Mouse (Mus musculus): ENCODE data around the gene Grin2b. TPM values are rescaled to one million over a fixed set of nuclear protein-coding genes. Genes with fewer than 3 reads are reported as not detected.

The Grin2b gene
- polyA plus RNA-seq, 1 experiment = not detected

GRCm38 (mm10) chr6:136178066-136178465 is 4.8 kb upstream of the Grin2b start:
- no peak for TF ChIP-seq MYOD1 (IDR thresholded peaks at IDR 0.05; ENCODE audit: control insufficient read depth, insufficient read length, low read depth)
- TF ChIP-seq MYOG (IDR thresholded peaks at IDR 0.05; ENCODE audit: control insufficient read depth, extremely low read depth, insufficient read length) = no peak
- TF ChIP-seq USF1 (IDR thresholded peaks at IDR 0.05; ENCODE audit: low read depth) = no peak
- TF ChIP-seq FOSL1 (IDR thresholded peaks at IDR 0.05; ENCODE audit: insufficient read depth, low read length, poor library complexity, severe bottlenecking) = no peak
- TF ChIP-seq CTCF (IDR thresholded peaks at IDR 0.05; ENCODE audit: control insufficient read depth, insufficient read depth, insufficient read length) = no peak
- TF ChIP-seq MAX (IDR thresholded peaks at IDR 0.05) = no peak
- no peak for TF ChIP-seq CEBPB (IDR thresholded peaks at IDR 0.05; ENCODE audit: low read depth)
- H3K79me3 ChIP-seq (ENCODE audit: low read depth) = no peaks in the 10 kb centered on the region
- H3ac ChIP-seq (ENCODE audit: control insufficient read depth, insufficient read length, low read depth) = no peak overlapping the region
- no peaks in the 10 kb centered on the region for H3K36me3 ChIP-seq (ENCODE audit: control insufficient read depth, insufficient read depth)
- H3K27me3 ChIP-seq (ENCODE audit: control insufficient read depth, insufficient read depth, insufficient read length) = no peaks in the 10 kb centered on the region
- no peaks in the 10 kb centered on the region for H3K79me2 ChIP-seq (ENCODE audit: control insufficient read depth, insufficient read depth)
- H3K4me3 ChIP-seq (ENCODE audit: insufficient read depth, poor library complexity, severe bottlenecking) = no peak overlapping the region

- no peaks in the 10 kb centered on the region for H3K79me3 ChIP-seq (ENCODE audit: low read depth)
- no peaks in the 10 kb centered on the region for H3K36me3 ChIP-seq (ENCODE audit: control insufficient read depth, insufficient read depth)
- H3K79me2 ChIP-seq (ENCODE audit: control insufficient read depth, insufficient read depth) = no peaks in the 10 kb centered on the region
- no peaks in the 10 kb centered on the region for H3K27me3 ChIP-seq (ENCODE audit: control insufficient read depth, insufficient read depth, insufficient read length)
- H3ac ChIP-seq (ENCODE audit: control insufficient read depth, insufficient read length, low read depth) = no peak overlapping the region
- TF ChIP-seq CTCF (IDR thresholded peaks at IDR 0.05; ENCODE audit: control insufficient read depth, insufficient read depth, insufficient read length) (no peak), FOSL1 (IDR thresholded peaks at IDR 0.05; ENCODE audit: insufficient read depth, low read length, poor library complexity, severe bottlenecking) (no peak), MYOD1 (IDR thresholded peaks at IDR 0.05; ENCODE audit: control insufficient read depth, insufficient read length, low read depth) (no peak)
- H3K4me3 ChIP-seq (ENCODE audit: insufficient read depth, poor library complexity, severe bottlenecking) = no peak overlapping the region
These were observed 515 bp downstream of the Grin2b start for GRCm38 (mm10) chr6:136172801-136173190.

DNA sequence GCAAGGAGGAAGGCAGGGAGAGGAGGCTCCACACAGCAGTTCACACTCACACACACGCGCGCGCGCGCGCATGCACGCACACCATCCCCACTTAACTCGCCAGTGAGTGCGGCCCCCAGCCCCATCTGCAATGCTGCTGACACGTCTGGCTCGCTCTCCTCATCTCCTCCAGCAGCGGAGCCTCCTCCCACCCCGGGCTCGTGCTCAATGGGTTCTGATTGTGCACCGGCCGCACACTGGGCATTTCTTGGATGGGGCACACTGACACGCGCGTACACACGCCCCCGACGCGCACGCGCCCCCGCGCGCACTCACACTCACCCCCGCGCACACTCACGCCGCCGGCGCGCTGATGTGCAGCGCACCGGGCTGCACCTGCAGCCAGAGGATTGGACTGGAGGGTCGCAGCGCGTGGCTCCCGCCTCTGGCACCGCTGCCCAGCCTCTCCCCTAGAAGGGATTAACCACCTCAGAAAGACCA is 1.1 kb downstream of the Grin2b start:
- Histone ChIP-seq H3K79me2 (ENCODE audit: control insufficient read depth, insufficient read depth) (no peaks in the 10 kb centered on the region), H3ac (ENCODE audit: control insufficient read depth, insufficient read length, low read depth) (no peak overlapping the region), H3K4me3 (ENCODE audit: insufficient read depth, poor library complexity, severe bottlenecking) (no peak overlapping the region), H3K79me3 (ENCODE audit: low read depth) (no peaks in the 10 kb centered on the region), H3K27me3 (ENCODE audit: control insufficient read depth, insufficient read depth, insufficient read length) (no peaks in the 10 kb centered on the region), H3K36me3 (ENCODE audit: control insufficient read depth, insufficient read depth) (no peaks in the 10 kb centered on the region)
- TF ChIP-seq CEBPB (IDR thresholded peaks at IDR 0.05; ENCODE audit: low read depth) = no peak
- no peak for TF ChIP-seq USF1 (IDR thresholded peaks at IDR 0.05; ENCODE audit: low read depth)

DNA sequence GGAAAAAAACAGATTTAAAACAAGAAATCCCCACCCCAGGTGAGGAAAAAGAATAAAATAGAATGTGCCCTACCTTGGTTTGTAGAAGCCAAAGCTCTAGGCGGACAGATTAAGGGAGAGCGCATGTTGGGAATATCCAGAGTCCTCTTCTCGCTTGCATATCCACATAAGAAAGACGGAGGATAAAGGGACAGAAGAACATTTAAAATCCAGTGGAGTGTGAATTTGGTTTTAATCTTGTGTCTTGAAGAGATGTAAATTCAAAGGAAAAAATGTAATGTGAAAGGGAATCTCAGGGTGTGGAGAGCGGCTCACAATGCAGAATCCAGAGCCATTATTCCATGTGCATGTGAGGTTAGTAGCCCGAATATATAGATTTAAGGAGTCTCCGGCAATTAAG is 2.0 kb downstream of the Grin2b start:
- no peak for TF ChIP-seq CTCF (IDR thresholded peaks at IDR 0.05; ENCODE audit: control insufficient read depth, insufficient read depth, insufficient read length)
- TF ChIP-seq USF1 (IDR thresholded peaks at IDR 0.05; ENCODE audit: low read depth) = no peak
- TF ChIP-seq FOSL1 (IDR thresholded peaks at IDR 0.05; ENCODE audit: insufficient read depth, low read length, poor library complexity, severe bottlenecking) = no peak
- TF ChIP-seq MYOG (IDR thresholded peaks at IDR 0.05; ENCODE audit: control insufficient read depth, extremely low read depth, insufficient read length) = no peak
- no peak for TF ChIP-seq CEBPB (IDR thresholded peaks at IDR 0.05; ENCODE audit: low read depth)
- no peak for TF ChIP-seq MYOD1 (IDR thresholded peaks at IDR 0.05; ENCODE audit: control insufficient read depth, insufficient read length, low read depth)
- TF ChIP-seq MAX (IDR thresholded peaks at IDR 0.05) = no peak
- Histone ChIP-seq H3ac (ENCODE audit: control insufficient read depth, insufficient read length, low read depth) (no peak overlapping the region), H3K79me3 (ENCODE audit: low read depth) (no peaks in the 10 kb centered on the region), H3K27me3 (ENCODE audit: control insufficient read depth, insufficient read depth, insufficient read length) (no peaks in the 10 kb centered on the region), H3K4me3 (ENCODE audit: insufficient read depth, poor library complexity, severe bottlenecking) (no peak overlapping the region), H3K36me3 (ENCODE audit: control insufficient read depth, insufficient read depth) (no peaks in the 10 kb centered on the region), H3K79me2 (ENCODE audit: control insufficient read depth, insufficient read depth) (no peaks in the 10 kb centered on the region)

DNA sequence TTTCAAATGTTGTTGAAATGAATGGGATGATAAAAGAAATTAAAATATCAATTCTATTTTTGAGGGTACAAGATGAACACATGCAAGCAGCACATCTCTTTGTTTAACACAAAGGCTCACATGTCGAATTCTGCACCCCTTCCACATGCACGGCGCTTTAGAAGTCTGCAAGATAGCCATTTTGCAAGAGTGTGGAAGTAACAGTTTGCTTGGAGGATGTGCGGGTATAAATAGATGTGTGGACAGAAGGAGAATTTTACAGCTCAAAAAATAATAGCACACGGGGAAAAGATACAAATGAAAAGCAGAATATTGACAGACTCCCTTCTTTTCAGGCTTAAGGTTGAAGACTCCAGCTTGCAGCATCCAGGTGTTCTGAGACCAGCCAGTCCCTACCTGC is 2.9 kb downstream of the Grin2b start:
- H3K79me3 ChIP-seq (ENCODE audit: low read depth) = no peaks in the 10 kb centered on the region
- H3ac ChIP-seq (ENCODE audit: control insufficient read depth, insufficient read length, low read depth) = no peak overlapping the region
- H3K27me3 ChIP-seq (ENCODE audit: control insufficient read depth, insufficient read depth, insufficient read length) = no peaks in the 10 kb centered on the region
- no peaks in the 10 kb centered on the region for H3K36me3 ChIP-seq (ENCODE audit: control insufficient read depth, insufficient read depth)
- no peak overlapping the region for H3K4me3 ChIP-seq (ENCODE audit: insufficient read depth, poor library complexity, severe bottlenecking)
- TF ChIP-seq MYOG (IDR thresholded peaks at IDR 0.05; ENCODE audit: control insufficient read depth, extremely low read depth, insufficient read length) (no peak), MAX (IDR thresholded peaks at IDR 0.05) (no peak), FOSL1 (IDR thresholded peaks at IDR 0.05; ENCODE audit: insufficient read depth, low read length, poor library complexity, severe bottlenecking) (no peak), USF1 (IDR thresholded peaks at IDR 0.05; ENCODE audit: low read depth) (no peak), CEBPB (IDR thresholded peaks at IDR 0.05; ENCODE audit: low read depth) (no peak), MYOD1 (IDR thresholded peaks at IDR 0.05; ENCODE audit: control insufficient read depth, insufficient read length, low read depth) (no peak), CTCF (IDR thresholded peaks at IDR 0.05; ENCODE audit: control insufficient read depth, insufficient read depth, insufficient read length) (no peak)
- H3K79me2 ChIP-seq (ENCODE audit: control insufficient read depth, insufficient read depth) = no peaks in the 10 kb centered on the region

DNA sequence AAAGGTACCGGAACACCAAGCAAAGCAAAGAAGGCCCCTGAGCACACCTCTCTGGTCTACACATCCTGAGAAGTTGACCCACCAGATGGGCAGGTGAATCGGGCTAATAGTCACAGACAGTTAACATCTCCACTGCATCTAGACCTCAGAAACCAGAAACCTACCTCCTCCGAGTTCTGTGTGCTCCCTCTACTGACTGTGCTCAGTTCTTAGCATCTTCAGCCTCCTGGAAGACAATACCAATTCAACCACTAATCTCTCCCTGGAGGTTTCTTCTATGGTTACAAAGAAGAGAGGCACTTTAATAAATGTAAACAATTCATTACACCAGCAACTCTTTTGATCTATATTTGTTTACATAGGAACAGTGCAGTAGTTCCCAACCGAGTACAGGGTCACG is 6.0 kb downstream of the Grin2b start:
- no peaks in the 10 kb centered on the region for H3K79me3 ChIP-seq (ENCODE audit: low read depth)
- TF ChIP-seq CEBPB (IDR thresholded peaks at IDR 0.05; ENCODE audit: low read depth) = no peak
- TF ChIP-seq FOSL1 (IDR thresholded peaks at IDR 0.05; ENCODE audit: insufficient read depth, low read length, poor library complexity, severe bottlenecking) = no peak
- no peak for TF ChIP-seq USF1 (IDR thresholded peaks at IDR 0.05; ENCODE audit: low read depth)
- no peak for TF ChIP-seq MAX (IDR thresholded peaks at IDR 0.05)
- no peak for TF ChIP-seq CTCF (IDR thresholded peaks at IDR 0.05; ENCODE audit: control insufficient read depth, insufficient read depth, insufficient read length)
- TF ChIP-seq MYOG (IDR thresholded peaks at IDR 0.05; ENCODE audit: control insufficient read depth, extremely low read depth, insufficient read length) = no peak
- TF ChIP-seq MYOD1 (IDR thresholded peaks at IDR 0.05; ENCODE audit: control insufficient read depth, insufficient read length, low read depth) = no peak
- no peaks in the 10 kb centered on the region for H3K27me3 ChIP-seq (ENCODE audit: control insufficient read depth, insufficient read depth, insufficient read length)
- H3K36me3 ChIP-seq (ENCODE audit: control insufficient read depth, insufficient read depth) = no peaks in the 10 kb centered on the region
- H3ac ChIP-seq (ENCODE audit: control insufficient read depth, insufficient read length, low read depth) = no peak overlapping the region
- no peaks in the 10 kb centered on the region for H3K79me2 ChIP-seq (ENCODE audit: control insufficient read depth, insufficient read depth)
- H3K4me3 ChIP-seq (ENCODE audit: insufficient read depth, poor library complexity, severe bottlenecking) = no peak overlapping the region
